Mouse (Mus musculus): ENCODE data around the gene Spen. TPM values are rescaled to one million over a fixed set of nuclear protein-coding genes. Genes with fewer than 3 reads are reported as not detected.
A peak's percentile ranks its signal among the peaks of the same experiment; 100 is the strongest.

Spen gene
- polyA plus RNA-seq, 1 experiment from 2014 or later, result 13.8 TPM

DNA sequence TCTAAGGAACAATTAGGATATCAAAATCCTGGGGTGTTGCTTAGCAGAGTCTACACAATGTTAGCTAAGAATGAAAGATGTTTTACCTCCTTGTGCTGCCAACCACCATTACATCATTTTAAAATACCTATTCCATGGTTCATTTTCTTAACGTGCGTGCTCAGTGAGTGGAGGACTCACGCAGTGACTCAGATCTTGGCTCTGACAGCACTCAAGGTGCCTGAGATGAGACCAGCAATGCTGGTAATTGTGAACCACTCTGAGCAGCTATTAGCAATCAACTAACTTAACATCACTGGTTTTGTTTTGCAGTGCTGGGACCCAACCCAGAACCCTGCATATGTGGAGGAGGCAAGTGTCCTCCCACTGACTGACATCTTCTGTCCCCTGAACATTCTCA lies 20.0 kb downstream of the Spen start:
- Histone ChIP-seq H3K4me1 (replicated peaks) (peaks cover 21% of the 10 kb centered on the region), H3K4me3 (no peak overlapping the region), H3K36me3 (peaks cover 82% of the 10 kb centered on the region), H3K4me2 (no peak overlapping the region), H3K27ac (replicated peaks) (no peak overlapping the region), H3K9me3 (no peaks in the 10 kb centered on the region), H3K27me3 (no peaks in the 10 kb centered on the region), H3K9ac (no peak overlapping the region)
- WGBS, result 90% methylated on average over 3 of the region's 3 CpGs
- no peak for ATAC-seq (ENCODE audit: low read depth)

DNA sequence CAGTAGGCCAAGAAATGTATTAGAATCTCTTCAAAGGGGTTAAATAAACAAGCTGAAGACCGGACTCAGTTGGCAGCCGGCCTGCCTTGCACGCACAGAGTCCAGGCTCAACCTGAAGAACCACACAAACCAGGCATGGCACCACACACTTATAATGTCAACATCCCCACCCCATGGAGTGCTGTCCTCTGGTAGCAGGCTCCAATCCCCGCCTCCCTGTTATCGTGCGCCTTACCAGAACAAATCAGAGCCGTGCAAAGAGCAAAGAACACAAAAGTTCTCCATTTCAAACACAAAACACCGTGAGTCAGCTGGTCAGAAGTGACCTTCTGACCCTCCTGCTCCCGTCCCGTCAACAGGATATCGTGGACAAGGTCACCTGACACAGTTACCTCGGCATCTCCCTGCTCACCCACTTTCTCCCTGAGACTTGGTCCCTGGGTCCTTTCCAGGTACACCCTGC lies 24.2 kb downstream of the Spen start:
- Histone ChIP-seq H3K4me2 (no peak overlapping the region), H3K27me3 (no peaks in the 10 kb centered on the region), H3K36me3 (peaks cover 50% of the 10 kb centered on the region), H3K4me1 (replicated peaks) (peaks cover 39% of the 10 kb centered on the region), H3K9me3 (no peaks in the 10 kb centered on the region), H3K27ac (replicated peaks) (no peak overlapping the region), H3K9ac (no peak overlapping the region), H3K4me3 (no peak overlapping the region)
- WGBS, result 58% methylated on average over 12 of the region's 12 CpGs
- no peak for ATAC-seq (ENCODE audit: low read depth)

DNA sequence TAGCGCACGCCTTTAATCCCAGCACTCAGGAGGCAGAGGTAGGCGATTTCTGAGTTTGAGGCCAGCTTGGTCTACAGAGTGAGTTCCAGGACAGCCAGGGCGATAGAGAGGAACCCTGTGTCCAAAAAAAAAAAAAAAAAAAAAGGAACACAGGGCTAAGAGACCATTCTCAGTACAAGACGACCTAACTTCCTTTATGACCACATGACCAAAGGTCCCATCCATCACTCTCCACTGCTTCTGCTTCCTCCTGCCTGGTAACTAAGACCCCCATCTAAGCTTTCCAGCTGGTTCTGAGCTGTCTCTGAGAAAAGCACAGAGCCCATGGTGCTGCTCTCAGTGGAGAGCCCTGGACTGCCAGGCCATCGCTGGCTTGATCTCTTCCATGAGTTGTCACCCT lies 26.3 kb downstream of the Spen start:
- Histone ChIP-seq H3K27me3 (no peaks in the 10 kb centered on the region), H3K36me3 (peaks cover 31% of the 10 kb centered on the region), H3K27ac (replicated peaks) (no peak overlapping the region), H3K4me3 (no peak overlapping the region), H3K4me2 (no peak overlapping the region), H3K9me3 (no peaks in the 10 kb centered on the region), H3K4me1 (replicated peaks) (peaks cover 45% of the 10 kb centered on the region), H3K9ac (no peak overlapping the region)
- WGBS, result 79% methylated on average over 6 of the region's 6 CpGs
- no peak for ATAC-seq (ENCODE audit: low read depth)

DNA sequence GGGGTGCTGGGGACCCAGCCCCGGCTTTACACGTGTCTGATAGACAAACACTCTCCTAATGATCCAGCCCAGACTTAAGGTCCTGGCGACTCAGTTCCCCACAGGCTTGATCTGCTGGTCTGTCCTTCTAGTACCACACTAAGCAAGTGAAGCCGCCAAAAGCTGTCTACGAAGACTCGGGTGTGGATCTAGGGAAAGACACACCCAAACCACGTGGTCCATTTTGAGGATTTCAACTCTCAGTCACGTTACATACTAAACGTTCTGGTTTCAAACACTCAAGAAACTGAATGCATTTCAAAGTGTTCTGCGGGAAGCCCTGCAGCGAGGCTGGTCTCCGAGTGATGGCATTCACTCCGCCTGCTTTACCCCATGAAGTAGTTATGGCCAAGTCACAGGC lies 27.9 kb downstream of the Spen start:
- peaks cover 56% of the 10 kb centered on the region for H3K4me1 ChIP-seq (replicated peaks)
- no peak overlapping the region for H3K27ac ChIP-seq (replicated peaks)
- WGBS, result 88% methylated on average over 13 of the region's 13 CpGs
- no peak overlapping the region for H3K4me2 ChIP-seq
- no peak overlapping the region for H3K4me3 ChIP-seq
- H3K36me3 ChIP-seq, result peaks cover 14% of the 10 kb centered on the region
- no peaks in the 10 kb centered on the region for H3K9me3 ChIP-seq
- ATAC-seq (ENCODE audit: low read depth), result no peak
- no peaks in the 10 kb centered on the region for H3K27me3 ChIP-seq
- H3K9ac ChIP-seq, result no peak overlapping the region

DNA sequence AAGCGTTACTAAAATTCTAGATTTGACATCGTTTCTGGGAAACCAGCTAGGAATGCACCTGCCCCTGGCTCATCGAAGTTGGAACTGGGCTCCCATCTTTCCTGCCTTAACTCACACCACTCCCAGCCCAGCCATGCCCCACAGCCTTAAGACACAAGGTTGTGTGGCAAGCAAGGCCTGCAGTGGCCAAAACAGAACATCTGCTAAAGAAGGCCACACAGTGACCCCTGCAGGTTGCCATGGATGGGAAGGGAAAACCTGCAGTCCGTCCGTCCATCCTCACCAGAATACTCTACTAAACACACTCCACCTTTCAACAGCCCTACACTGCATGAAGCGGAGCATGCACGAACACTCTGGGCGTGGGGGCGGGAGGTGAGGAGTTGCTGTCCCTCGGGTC lies 31.5 kb downstream of the Spen start:
- Histone ChIP-seq H3K36me3 (no peaks in the 10 kb centered on the region), H3K27me3 (no peaks in the 10 kb centered on the region), H3K9ac (0 out of 2 replicates have a peak overlapping the region, but pooled peaks have one; percentile 38), H3K4me2 (peak overlapping the region; percentile 25), H3K4me1 (replicated peaks) (peaks cover 56% of the 10 kb centered on the region), H3K4me3 (no peak overlapping the region), H3K9me3 (no peaks in the 10 kb centered on the region), H3K27ac (replicated peaks) (peak overlapping the region; percentile 90)
- WGBS, result 79% methylated on average over 10 of the region's 10 CpGs
- ATAC-seq (ENCODE audit: low read depth), result peak; percentile 28; the same call in 1 of the 2 replicates

DNA sequence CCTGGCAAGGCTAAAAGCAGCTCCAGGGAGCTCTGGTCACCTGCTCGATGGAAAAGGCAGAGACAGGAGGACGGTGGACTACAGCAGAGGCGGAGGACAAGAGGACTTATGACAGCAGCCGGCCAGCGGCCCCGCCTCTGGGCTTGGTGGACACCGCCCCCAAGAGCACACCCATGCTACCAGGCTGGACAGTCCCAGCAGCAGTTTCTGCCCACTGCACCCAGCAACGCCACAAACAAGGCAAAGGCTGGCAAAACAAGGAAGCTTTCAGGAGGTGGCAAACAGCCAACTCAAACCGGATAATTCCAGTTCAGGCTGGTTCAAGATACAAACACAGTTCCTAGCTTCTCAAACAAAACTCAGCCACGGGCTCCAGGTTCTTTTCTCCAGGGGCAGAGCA lies 32.0 kb downstream of the Spen start:
- 49% methylated on average over 10 of the region's 10 CpGs for WGBS
- H3K9me3 ChIP-seq, result no peaks in the 10 kb centered on the region
- peak; percentile 78 for ATAC-seq (ENCODE audit: low read depth)
- H3K4me1 ChIP-seq (replicated peaks), result peaks cover 57% of the 10 kb centered on the region
- H3K36me3 ChIP-seq, result no peaks in the 10 kb centered on the region
- no peaks in the 10 kb centered on the region for H3K27me3 ChIP-seq
- peak overlapping the region; percentile 25 for H3K4me2 ChIP-seq
- H3K4me3 ChIP-seq, result 0 out of 2 replicates have a peak overlapping the region, but pooled peaks have one; percentile 3
- peak overlapping the region; percentile 90 for H3K27ac ChIP-seq (replicated peaks)
- H3K9ac ChIP-seq, result peak overlapping the region; percentile 38; the same call in 1 of the 2 replicates

DNA sequence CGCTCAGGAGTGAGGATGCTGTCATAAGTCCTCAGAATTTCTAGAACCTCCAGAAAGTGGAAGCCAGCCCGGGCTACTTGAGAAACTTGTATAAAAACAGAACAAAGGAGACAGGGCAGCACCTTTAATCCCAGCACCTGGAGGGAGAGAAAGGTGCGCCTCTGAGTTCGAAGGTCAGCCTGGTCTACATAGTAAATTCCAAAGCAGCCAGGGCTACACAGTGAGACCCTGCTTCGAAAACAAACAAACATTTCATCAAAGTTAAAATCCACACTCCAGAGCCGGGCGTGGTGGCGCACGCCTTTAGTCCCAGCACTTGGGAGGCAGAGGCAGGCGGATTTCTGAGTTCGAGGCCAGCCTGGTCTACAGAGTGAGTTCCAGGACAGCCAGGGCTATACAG lies 32.6 kb downstream of the Spen start:
- WGBS, result 93% methylated on average over 11 of the region's 11 CpGs
- H3K9me3 ChIP-seq, result no peaks in the 10 kb centered on the region
- H3K27ac ChIP-seq (replicated peaks), result peak overlapping the region; percentile 90
- H3K4me2 ChIP-seq, result no peak overlapping the region
- H3K27me3 ChIP-seq, result no peaks in the 10 kb centered on the region
- no peaks in the 10 kb centered on the region for H3K36me3 ChIP-seq
- ATAC-seq (ENCODE audit: low read depth), result no peak
- H3K9ac ChIP-seq, result no peak overlapping the region
- peaks cover 58% of the 10 kb centered on the region for H3K4me1 ChIP-seq (replicated peaks)
- no peak overlapping the region for H3K4me3 ChIP-seq

DNA sequence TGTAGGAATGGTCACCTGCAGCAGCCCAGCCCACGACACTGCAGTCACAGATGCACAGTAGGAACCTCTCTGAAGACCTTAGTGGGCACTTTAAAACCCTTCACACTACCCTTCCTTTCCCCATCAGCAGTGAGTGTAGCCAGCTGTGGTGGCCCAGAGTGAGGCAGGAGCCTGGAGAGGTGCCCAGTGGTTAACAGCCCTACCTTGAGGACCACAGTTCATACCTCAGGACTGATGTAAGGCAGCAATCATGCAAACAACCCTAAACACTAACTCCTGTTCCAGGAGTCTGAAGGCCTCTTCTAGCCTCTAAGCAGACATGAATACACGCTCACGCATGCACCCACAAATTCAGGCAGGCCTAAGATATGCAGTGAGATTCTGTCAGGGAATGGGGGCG lies 33.9 kb downstream of the Spen start:
- no peak overlapping the region for H3K9ac ChIP-seq
- WGBS, result 85% methylated on average over 4 of the region's 4 CpGs
- no peaks in the 10 kb centered on the region for H3K9me3 ChIP-seq
- no peaks in the 10 kb centered on the region for H3K27me3 ChIP-seq
- ATAC-seq (ENCODE audit: low read depth), result no peak
- no peak overlapping the region for H3K4me2 ChIP-seq
- H3K27ac ChIP-seq (replicated peaks), result peak overlapping the region; percentile 18; the same call in 1 of the 2 replicates
- peaks cover 62% of the 10 kb centered on the region for H3K4me1 ChIP-seq (replicated peaks)
- H3K36me3 ChIP-seq, result no peaks in the 10 kb centered on the region
- no peak overlapping the region for H3K4me3 ChIP-seq

DNA sequence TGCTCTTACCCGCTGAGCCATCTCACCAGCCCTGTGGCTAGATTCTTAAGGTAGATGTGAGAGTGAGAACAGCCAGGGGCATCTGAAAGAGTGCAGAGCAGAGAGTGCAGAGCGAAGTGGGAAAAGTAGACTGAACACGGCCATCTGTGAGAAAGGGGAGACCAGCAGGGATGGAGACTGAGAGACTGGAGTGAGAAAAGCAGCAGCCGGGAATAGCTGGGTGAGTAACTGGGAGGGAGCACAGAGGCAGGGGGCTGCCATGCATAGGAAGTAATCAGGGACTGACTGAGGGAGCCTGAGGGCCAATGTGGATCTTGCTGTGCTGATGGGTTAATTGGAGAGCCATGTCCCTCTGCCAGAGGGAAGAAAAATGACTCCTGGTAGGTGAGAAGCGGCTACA lies 35.7 kb downstream of the Spen start:
- ATAC-seq (ENCODE audit: low read depth), result no peak
- H3K9ac ChIP-seq, result no peak overlapping the region
- H3K4me1 ChIP-seq (replicated peaks), result peaks cover 60% of the 10 kb centered on the region
- no peaks in the 10 kb centered on the region for H3K27me3 ChIP-seq
- no peaks in the 10 kb centered on the region for H3K9me3 ChIP-seq
- H3K4me2 ChIP-seq, result no peak overlapping the region
- H3K27ac ChIP-seq (replicated peaks), result 0 out of 2 replicates have a peak overlapping the region, but pooled peaks have one; percentile 5
- 55% methylated on average over 5 of the region's 5 CpGs for whole genome bisulfite sequencing
- H3K4me3 ChIP-seq, result no peak overlapping the region
- H3K36me3 ChIP-seq, result no peaks in the 10 kb centered on the region

DNA sequence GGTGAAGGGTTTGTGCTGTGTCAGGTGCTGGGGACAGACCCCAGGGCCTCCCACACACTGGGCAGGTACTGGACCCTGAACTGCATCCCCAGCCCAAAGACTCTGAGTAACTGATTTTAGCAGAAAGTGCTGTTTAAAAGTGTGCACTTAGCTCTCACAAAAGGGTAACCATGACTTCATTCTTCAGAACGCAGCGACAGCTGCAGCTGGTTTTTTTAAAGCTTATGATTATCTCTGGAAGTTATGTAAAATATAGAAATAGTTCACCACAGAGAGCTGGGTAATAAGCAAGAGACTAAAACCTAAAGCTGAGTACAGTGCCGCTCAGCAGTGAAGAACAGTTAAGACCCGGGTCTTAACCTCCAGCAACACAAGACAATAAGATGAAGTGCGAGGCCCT lies 37.3 kb downstream of the Spen start:
- Histone ChIP-seq H3K36me3 (peaks cover 3% of the 10 kb centered on the region; the same call in 1 of the 2 replicates), H3K4me1 (replicated peaks) (peaks cover 45% of the 10 kb centered on the region), H3K9me3 (no peaks in the 10 kb centered on the region), H3K9ac (no peak overlapping the region), H3K27me3 (no peaks in the 10 kb centered on the region), H3K4me3 (no peak overlapping the region), H3K27ac (replicated peaks) (no peak overlapping the region), H3K4me2 (no peak overlapping the region)
- WGBS, result 79% methylated on average over 5 of the region's 5 CpGs
- no peak for ATAC-seq (ENCODE audit: low read depth)

DNA sequence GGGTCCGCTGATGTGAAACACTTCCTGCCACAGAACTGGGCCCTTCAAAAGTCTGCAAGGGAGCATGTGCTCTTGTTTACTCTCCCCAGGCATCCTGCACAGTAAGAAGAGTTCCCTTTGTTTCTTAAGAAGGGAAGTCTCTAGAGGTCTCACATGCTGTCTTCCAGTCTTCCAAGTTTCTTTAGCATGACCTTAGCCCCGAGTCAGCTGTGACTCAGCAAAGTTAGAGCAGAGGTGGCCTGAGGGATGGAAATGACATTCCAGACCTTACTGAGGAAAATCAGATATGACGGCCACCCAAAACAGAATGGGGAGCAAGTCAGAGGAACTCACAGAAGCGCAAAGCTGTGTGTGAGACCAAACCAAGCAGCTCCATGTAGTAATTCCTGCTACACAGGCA lies 37.8 kb downstream of the Spen start:
- no peak overlapping the region for H3K4me3 ChIP-seq

DNA sequence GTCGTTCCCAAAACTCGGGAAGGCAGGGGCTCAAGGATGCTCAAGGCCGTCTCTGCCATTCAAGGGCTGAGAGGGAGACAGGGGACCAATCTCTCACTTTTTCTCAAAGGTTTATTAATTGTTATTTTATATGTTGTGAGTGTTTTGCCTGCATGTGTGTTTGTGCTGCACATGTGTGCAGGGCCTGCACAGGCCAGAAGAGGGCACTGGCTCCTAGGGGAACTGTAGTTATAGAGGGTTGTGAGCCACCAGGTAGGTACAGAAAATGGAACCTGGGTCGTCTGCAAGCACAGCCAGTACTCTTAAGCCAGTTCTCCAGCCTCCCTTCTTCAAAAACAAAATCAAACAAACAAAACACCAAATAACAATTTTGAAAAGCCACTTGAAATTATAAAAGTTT lies 49.7 kb downstream of the Spen start:
- Histone ChIP-seq H3K4me3 (no peak overlapping the region), H3K27me3 (no peaks in the 10 kb centered on the region), H3K9me3 (no peaks in the 10 kb centered on the region), H3K36me3 (peaks cover 98% of the 10 kb centered on the region), H3K4me1 (replicated peaks) (no peaks in the 10 kb centered on the region), H3K9ac (no peak overlapping the region), H3K27ac (replicated peaks) (no peak overlapping the region), H3K4me2 (no peak overlapping the region)
- WGBS, result 88% methylated on average over 4 of the region's 4 CpGs
- ATAC-seq (ENCODE audit: low read depth), result no peak

More for the DNA sequence above, 37.8 kb downstream of the Spen start:
- H3K27me3 ChIP-seq, result no peaks in the 10 kb centered on the region
- WGBS, result 64% methylated on average over 4 of the region's 4 CpGs
- no peak overlapping the region for H3K9ac ChIP-seq
- ATAC-seq (ENCODE audit: low read depth), result no peak
- no peak overlapping the region for H3K4me2 ChIP-seq
- H3K9me3 ChIP-seq, result no peaks in the 10 kb centered on the region
- no peak overlapping the region for H3K27ac ChIP-seq (replicated peaks)
- H3K4me1 ChIP-seq (replicated peaks), result peaks cover 45% of the 10 kb centered on the region
- H3K36me3 ChIP-seq, result peaks cover 6% of the 10 kb centered on the region; the same call in 1 of the 2 replicates

DNA sequence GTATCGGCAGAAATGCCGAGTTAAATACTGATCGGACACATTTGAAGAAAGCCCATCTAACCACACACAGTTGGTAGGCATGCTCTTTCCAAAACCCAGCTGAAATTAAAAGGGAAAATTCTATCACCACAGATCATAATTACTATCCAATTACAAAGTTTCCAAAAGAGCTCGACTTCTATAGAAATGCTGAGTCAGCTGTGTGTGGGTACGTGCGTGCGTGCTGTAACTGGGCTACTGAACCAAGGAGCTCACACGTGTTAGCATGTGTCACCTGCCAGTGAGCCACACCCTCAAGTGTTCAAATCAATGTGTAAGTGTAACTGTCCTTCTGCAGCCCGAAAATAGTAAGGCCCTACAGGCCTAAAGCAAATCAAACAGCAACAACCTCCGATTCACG lies 50.8 kb downstream of the Spen start:
- peaks cover 100% of the 10 kb centered on the region for H3K36me3 ChIP-seq
- no peaks in the 10 kb centered on the region for H3K9me3 ChIP-seq
- H3K27ac ChIP-seq (replicated peaks), result no peak overlapping the region
- 97% methylated on average over 11 of the region's 11 CpGs for WGBS
- no peak overlapping the region for H3K9ac ChIP-seq
- no peaks in the 10 kb centered on the region for H3K4me1 ChIP-seq (replicated peaks)
- H3K27me3 ChIP-seq, result no peaks in the 10 kb centered on the region
- no peak overlapping the region for H3K4me2 ChIP-seq
- no peak overlapping the region for H3K4me3 ChIP-seq
- ATAC-seq (ENCODE audit: low read depth), result no peak

Measured in neural tube, embryonic 13.5 days (tissue).